ENCODE assay signal across 23 mouse cellular contexts in genomic region chr13:56330603-56331455, GRCm38 (mm10). TPM values are rescaled to one million over a fixed set of nuclear protein-coding genes. Genes with fewer than 3 reads are reported as not detected.
A peak's percentile ranks its signal among the peaks of the same experiment; 100 is the strongest.
DNase-seq lines count a peak whose midpoint lies in the region; ATAC-seq and TF ChIP-seq lines count a peak whose summit lies in the region.
"Had no signal": no experiment of that assay in that cellular context is flagged by ENCODE, and none has a peak within 500 bp of the region (broad histone marks: within the 10 kb centered on the region; RNA-seq: fewer than 3 reads in every experiment).

No protein-coding gene starts in this region.

- no peak overlapping the region for H3K9ac ChIP-seq in midbrain, postnatal 0 days (replicated peaks; ENCODE audit: low read length, poor library complexity, severe bottlenecking)
- H3K9ac ChIP-seq: hindbrain, embryonic 14.5 days; liver, embryonic 15.5 days; neural tube, embryonic 15.5 days; stomach, embryonic 15.5 days had no signal

- CTCF ChIA-PET in Patski (lab: Charles Lee) = interaction anchor here (0.8 to 1.8 kb wide), 5 partner anchors 11 to 99 kb away, joined by 3 to 4 read pairs (median 3); no protein-coding TSS in a partner anchor

- in situ Hi-C loops in Patski (cut with MboI; ENCODE audit: low pct_unique_long_range_greater_than_20kb) = no loop called here

- no peaks in the 10 kb centered on the region for H3K9me3 ChIP-seq in limb, embryonic 10.5 days (replicated peaks)
- H3K9me3 ChIP-seq in midbrain, postnatal 0 days (ENCODE audit: low read length) = no peaks in the 10 kb centered on the region
- H3K9me3 ChIP-seq: liver, embryonic 15.5 days; neural tube, embryonic 15.5 days; stomach, embryonic 15.5 days had no signal

- no peak for TF ChIP-seq CTCF in Patski (IDR thresholded peaks at IDR 0.05)
- no peak for TF ChIP-seq CTCF in midbrain, postnatal 0 days (IDR thresholded peaks at IDR 0.05)

- no peaks in the 10 kb centered on the region for H3K36me3 ChIP-seq in limb, embryonic 10.5 days
- no peaks in the 10 kb centered on the region for H3K36me3 ChIP-seq in midbrain, postnatal 0 days (ENCODE audit: insufficient read depth, low read length)
- H3K36me3 ChIP-seq: liver, embryonic 15.5 days; neural tube, embryonic 15.5 days; stomach, embryonic 15.5 days had no signal

- 81% methylated on average over 10 of the region's 10 CpGs for WGBS in limb, embryonic 10.5 days
- WGBS in midbrain, postnatal 0 days = 31% methylated on average over 10 of the region's 10 CpGs

- peak overlapping the region; percentile 58 for H3K27ac ChIP-seq in limb, embryonic 10.5 days
- no peak overlapping the region for H3K27ac ChIP-seq in midbrain, postnatal 0 days (ENCODE audit: low read depth, low read length)
- H3K27ac ChIP-seq: heart, adult 2 months; hindbrain, embryonic 14.5 days; liver, embryonic 15.5 days; neural tube, embryonic 15.5 days; stomach, embryonic 15.5 days had no signal

- peak; percentile 19 for ATAC-seq in Patski
- ATAC-seq in midbrain, postnatal 0 days (ENCODE audit: low FRiP score) = no peak
- ATAC-seq: activated CD4-positive, CD25-positive, alpha-beta regulatory T cell, adult 4 months; forebrain, embryonic 16.5 days; lung, postnatal 0 days had no signal

- peaks cover 43% of the 10 kb centered on the region for H3K4me1 ChIP-seq in limb, embryonic 10.5 days
- H3K4me1 ChIP-seq in midbrain, postnatal 0 days (ENCODE audit: insufficient read depth, low read length) = no peaks in the 10 kb centered on the region; the same call in 1 of the 2 replicates
- H3K4me1 ChIP-seq: liver, embryonic 15.5 days; stomach, embryonic 15.5 days had no signal

- no peaks in the 10 kb centered on the region for H3K27me3 ChIP-seq in Patski
- H3K27me3 ChIP-seq in limb, embryonic 10.5 days (ENCODE audit: low read depth, poor library complexity, severe bottlenecking) = peaks cover 12% of the 10 kb centered on the region; the same call in 1 of the 2 replicates
- H3K27me3 ChIP-seq in midbrain, postnatal 0 days (ENCODE audit: insufficient read depth, low read length) = no peaks in the 10 kb centered on the region
- H3K27me3 ChIP-seq: liver, embryonic 15.5 days; neural tube, embryonic 15.5 days; stomach, embryonic 15.5 days had no signal

- peak; percentile 60 for DNase-seq in 416B (ENCODE audit: low read depth)
- DNase-seq in Patski (ENCODE audit: low read depth, low spot score) = no peak
- no peak for DNase-seq in limb, embryonic 10.5 days (ENCODE audit: low spot score)
- DNase-seq in midbrain, postnatal 0 days (ENCODE audit: low spot score) = peak; percentile 40
- no peak for DNase-seq in spleen, postnatal 14 days (ENCODE audit: low spot score in 2 of 2)
- DNase-seq in layer of hippocampus, adult 18-20 months (ENCODE audit: low spot score in 2 of 2) = no peak
- no peak for DNase-seq in thymus, postnatal 36 days
- DNase-seq: adrenal gland, postnatal 25 days; cerebellum, adult 2 months; gastrocnemius, postnatal 10 days; heart, adult 2 months; kidney, adult 2 months; kidney, postnatal 14 days; spleen, adult 18-20 months had no signal

- H3K4me2 ChIP-seq in midbrain, postnatal 0 days (ENCODE audit: low read depth, low read length, poor library complexity, severe bottlenecking) = no peak overlapping the region
- H3K4me2 ChIP-seq: hindbrain, embryonic 14.5 days; liver, embryonic 15.5 days; neural tube, embryonic 15.5 days; stomach, embryonic 15.5 days had no signal

- POLR2A ChIA-PET in Patski (lab: Charles Lee) = no interaction called here

- H3K4me3 ChIP-seq in limb, embryonic 10.5 days = no peak overlapping the region
- no peak overlapping the region for H3K4me3 ChIP-seq in midbrain, postnatal 0 days (ENCODE audit: low read depth, low read length)
- H3K4me3 ChIP-seq: heart, adult 2 months; liver, embryonic 15.5 days; neural tube, embryonic 15.5 days; stomach, embryonic 15.5 days had no signal

RNA-seq across cellular contexts. Expression of gene Cxcl14, which starts 34.5 kb away (rescaled TPM):
- 7.7 TPM for polyA plus RNA-seq in Patski (2021)
- 29.8 and 112 TPM in 2 replicates for polyA plus RNA-seq in limb, embryonic 10.5 days (2016; fragmentation: Nextera tagmentation; extraction: Ambion mirVana)
- 31.5 and 34.1 TPM in 2 replicates for total RNA-seq in midbrain, postnatal 0 days (2014; rRNA removed)
- 32.7 and 37.0 TPM in 2 replicates for polyA plus RNA-seq in midbrain, postnatal 0 days (2015; fragmentation: Nextera tagmentation; extraction: Ambion mirVana)
- 100 to 1,000 TPM; 144 to 150 TPM for total RNA-seq in layer of hippocampus, adult 18-20 months (2021)
- total RNA-seq: megakaryocyte progenitor cell, adult 5-6 weeks; MEL had no signal
- polyA plus RNA-seq: activated CD4-positive, CD25-positive, alpha-beta regulatory T cell, adult 4 months had no signal

Comparison
In these comparisons a context has a peak if more than half of its experiments do, and no peak if none do; other contexts are left out.
1. DNase-seq: peak in 416B (single experiment) and midbrain, postnatal 0 days (single experiment); none in Patski (single experiment), limb, embryonic 10.5 days (single experiment), spleen, postnatal 14 days (0 of 2), layer of hippocampus, adult 18-20 months (0 of 2) and thymus, postnatal 36 days (0 of 2).